Mouse (Mus musculus) thymus, adult 2 months (tissue): ENCODE results near the gene Cdk17.

ENCODE experiments used
- CTCF ChIP-seq: fragments of 200-500 bp; IDR thresholded peaks from 2 replicates; pipeline ENCODE4 v1.5.1; 2012; ENCODE audit warnings: mild to moderate bottlenecking, control low read depth, low read length, moderate library complexity, borderline replicate concordance; ENCODE audit not compliant: control insufficient read depth, poor library complexity, insufficient read depth; ENCODE audit errors: extremely low read depth
- POLR2A ChIP-seq: fragments of 200-500 bp; IDR thresholded peaks from 2 replicates; pipeline ENCODE4 v1.6.1; 2012; ENCODE audit warnings: mild to moderate bottlenecking, low read length, control low read depth, moderate library complexity; ENCODE audit not compliant: control insufficient read depth, poor library complexity, insufficient read depth; ENCODE audit errors: extremely low read depth

GRCm38 (mm10) chr10:93129345-93129744, 31.3 kb upstream of the Cdk17 start:
- TF ChIP-seq CTCF (no peak), POLR2A (no peak)
